Mouse (Mus musculus) G1E (cell line): ENCODE measurements at regions not wholly inside any gene's neighbourhood (a gene's known extent, or its start where the extent isn't known, plus 50 kb on each side); places are given as distances from the start of the nearest gene placed in this dataset.

Source experiments
- CTCF ChIP-seq: IDR thresholded peaks from 2 replicates; pipeline ENCODE4 v1.5.1; 2012; ENCODE audit warnings: low read depth, low read length, inconsistent platforms, mixed read lengths
- GATA1 ChIP-seq: IDR thresholded peaks from 2 replicates; pipeline ENCODE4 v1.6.1; 2012; ENCODE audit warnings: borderline replicate concordance, low read length, inconsistent platforms, mixed read lengths
- GATA2 ChIP-seq: IDR thresholded peaks from 2 replicates; pipeline ENCODE4 v1.6.1; 2012; ENCODE audit warnings: low read depth, low read length, inconsistent platforms, borderline replicate concordance
- POLR2AphosphoS5 ChIP-seq: IDR thresholded peaks from 2 replicates; pipeline ENCODE4 v1.6.1; 2012; ENCODE audit warnings: low read depth, low read length, inconsistent platforms; ENCODE audit not compliant: insufficient replicate concordance
- TAL1 ChIP-seq: conservative IDR thresholded peaks from 2 replicates; pipeline ENCODE4 v1.6.1; 2012; ENCODE audit warnings: low read depth, low read length, inconsistent platforms, mixed read lengths

GRCm38 (mm10) chr6:117032042-117032746 lies 136.1 kb upstream of the Cxcl12 start:
- no peak for TF ChIP-seq CTCF
- TF ChIP-seq GATA1, result no peak
- TF ChIP-seq TAL1, result no peak
- TF ChIP-seq POLR2AphosphoS5, result no peak
- TF ChIP-seq GATA2, result no peak
